Mouse (Mus musculus) cerebellum, postnatal 36 days (tissue): ENCODE measurements around the gene Tsen54.

Source experiments
- DNase-seq, 2 experiments: peaks; one replicate each; pipeline ENCODE4 v3.0.0; 2021 to 2022; ENCODE audit warnings: mixed read lengths in 2 of 2

Gene Tsen54

GRCm38 (mm10) chr11:115805005-115805404, 9.5 kb upstream of the Tsen54 start:
- DNase-seq = no peak

- DNase-seq = no peak
Measured at GRCm38 (mm10) chr11:115806154-115806553, 8.4 kb upstream of the Tsen54 start.

- DNase-seq = no peak
Measured at GRCm38 (mm10) chr11:115807306-115807705, 7.2 kb upstream of the Tsen54 start.

- DNase-seq = no peak
Measured at GRCm38 (mm10) chr11:115807971-115808370, 6.6 kb upstream of the Tsen54 start.

- no peak for DNase-seq
Measured at GRCm38 (mm10) chr11:115808696-115809310, 5.7 kb upstream of the Tsen54 start.

GRCm38 (mm10) chr11:115809311-115809781, 5.2 kb upstream of the Tsen54 start:
- no peak for DNase-seq

- DNase-seq = no peak
Measured at GRCm38 (mm10) chr11:115810377-115810776, 4.1 kb upstream of the Tsen54 start.

- no peak for DNase-seq
Measured at GRCm38 (mm10) chr11:115811381-115812093, 3.0 kb upstream of the Tsen54 start.

- no peak for DNase-seq
Measured at GRCm38 (mm10) chr11:115812095-115812494, 2.4 kb upstream of the Tsen54 start.

- peak in 1 of 2 experiments; percentile 29 for DNase-seq
Measured at GRCm38 (mm10) chr11:115812533-115813420, 1.7 kb upstream of the Tsen54 start.

GRCm38 (mm10) chr11:115813507-115814296, 822 bp upstream of the Tsen54 start, which contains the start of gene Caskin2:
Gene Caskin2, minus strand, starts transcription at chr11:115813639.
- peak; percentile 95 for DNase-seq

- DNase-seq = no peak
Measured at GRCm38 (mm10) chr11:115817331-115817730, 2.8 kb downstream of the Tsen54 start.

- DNase-seq = no peak
Measured at GRCm38 (mm10) chr11:115819915-115820623, 5.5 kb downstream of the Tsen54 start.

- no peak for DNase-seq
Measured at GRCm38 (mm10) chr11:115821001-115821400, 6.5 kb downstream of the Tsen54 start.

GRCm38 (mm10) chr11:115823774-115824740, 9.5 kb downstream of the Tsen54 start, which contains the start of gene Llgl2:
Gene Llgl2, plus strand, starts transcription at chr11:115824049.
- peak; percentile 71 to 82 for DNase-seq

GRCm38 (mm10) chr11:115824813-115825212, 10.3 kb downstream of the Tsen54 start:
- DNase-seq = no peak

GRCm38 (mm10) chr11:115826487-115826886, 12.0 kb downstream of the Tsen54 start:
- no peak for DNase-seq

- DNase-seq = no peak
Measured at GRCm38 (mm10) chr11:115827624-115828023, 13.1 kb downstream of the Tsen54 start.

GRCm38 (mm10) chr11:115829036-115829435, 14.5 kb downstream of the Tsen54 start:
- DNase-seq = no peak
